Mouse (Mus musculus) MEL (cell line): ENCODE measurements around the gene Zfp488.

Experiments used
- CTCF ChIP-seq, 3 experiments: IDR thresholded peaks in 2 of 3; conservative IDR thresholded peaks in 1 of 3; 2 replicates each; pipeline ENCODE4 v1.5.1; 2011 to 2012; ENCODE audit warnings: low read length in 3 of 3, low read depth in 2 of 3, mild to moderate bottlenecking in 2 of 3, improper control_type of control experiment in 1 of 3, inconsistent platforms in 1 of 3, mixed read lengths in 1 of 3, moderate library complexity in 1 of 3; ENCODE audit not compliant: control insufficient read depth in 1 of 3, insufficient read depth in 1 of 3, poor library complexity in 1 of 3, severe bottlenecking in 1 of 3
- E2F4 ChIP-seq: IDR thresholded peaks from 2 replicates; pipeline ENCODE4 v1.6.1; 2011; ENCODE audit warnings: low read depth, low read length, improper control_type of control experiment, borderline replicate concordance
- ELF1 ChIP-seq: IDR thresholded peaks from 2 replicates; pipeline ENCODE4 v1.6.1; 2014; ENCODE audit warnings: low read depth, mild to moderate bottlenecking, inconsistent platforms, low read length, improper control_type of control experiment, moderate library complexity
- GATA1 ChIP-seq: IDR thresholded peaks from 2 replicates; pipeline ENCODE4 v1.6.1; 2011; ENCODE audit warnings: low read depth, low read length, improper control_type of control experiment
- POLR2A ChIP-seq, 2 experiments: IDR thresholded peaks; 2 replicates each; pipeline ENCODE4 v1.6.1; 2011 to 2012; ENCODE audit warnings: low read length in 2 of 2, mild to moderate bottlenecking in 2 of 2, control low read depth in 1 of 2, improper control_type of control experiment in 1 of 2, low read depth in 1 of 2, moderate library complexity in 1 of 2; ENCODE audit not compliant: control insufficient read depth in 1 of 2, insufficient read depth in 1 of 2, poor library complexity in 1 of 2
- TBP ChIP-seq: IDR thresholded peaks from 2 replicates; pipeline ENCODE4 v1.8.0; 2011; ENCODE audit warnings: low read depth, low read length, improper control_type of control experiment
- TCF12 ChIP-seq: IDR thresholded peaks from 2 replicates; pipeline ENCODE4 v1.6.1; 2014; ENCODE audit warnings: low read depth, mild to moderate bottlenecking, inconsistent platforms, low read length, improper control_type of control experiment, moderate library complexity
- USF1 ChIP-seq: IDR thresholded peaks from 2 replicates; pipeline ENCODE4 v1.6.1; 2014; ENCODE audit warnings: low read depth, mild to moderate bottlenecking, inconsistent platforms, low read length, improper control_type of control experiment, moderate library complexity
- ZC3H11A ChIP-seq: IDR thresholded peaks from 2 replicates; pipeline ENCODE4 v1.6.1; 2012; ENCODE audit warnings: low read depth, mild to moderate bottlenecking, inconsistent platforms, low read length, improper control_type of control experiment
- ZNF384 ChIP-seq: IDR thresholded peaks from 2 replicates; pipeline ENCODE4 v1.6.1; 2012; ENCODE audit warnings: low read depth, mild to moderate bottlenecking, inconsistent platforms, low read length, improper control_type of control experiment

- TF ChIP-seq POLR2A (IDR thresholded peaks at IDR 0.05; ENCODE audit: control insufficient read depth in 1 of 2, insufficient read depth in 1 of 2, low read depth in 1 of 2, low read length in 2 of 2, poor library complexity in 1 of 2) (no peak), ZC3H11A (no peak), ZNF384 (no peak), E2F4 (no peak), CTCF (IDR thresholded peaks at IDR 0.05 in 2 of 3, conservative IDR thresholded peaks at IDR 0.05 in 1 of 3; ENCODE audit: control insufficient read depth in 1 of 3, insufficient read depth in 1 of 3, low read depth in 2 of 3, low read length in 3 of 3, poor library complexity in 1 of 3, severe bottlenecking in 1 of 3) (no peak), ELF1 (no peak), USF1 (no peak), GATA1 (no peak), TBP (no peak), TCF12 (no peak)
Measured at GRCm38 (mm10) chr14:33991971-33992370, 13.4 kb upstream of the Zfp488 start.
